Mouse (Mus musculus) liver, embryonic 15.5 days (tissue): ENCODE data around the gene Lax1. TPM values are rescaled to one million over a fixed set of nuclear protein-coding genes. Genes with fewer than 3 reads are reported as not detected.

Experiments used
- ATAC-seq: fragments of 200-750 bp; cut with Nextera tagmentation; 2 replicates; pipeline ENCODE4 v1.8.0; 2017; ENCODE audit warnings: moderate number of reproducible peaks, mild to moderate bottlenecking, moderate library complexity; ENCODE audit not compliant: insufficient read depth
- H3K27ac ChIP-seq: fragments of 300-500 bp; sonication (generic); replicated peaks from 2 replicates; pipeline ENCODE4 v1.5.1; 2015; ENCODE audit warnings: mild to moderate bottlenecking, inconsistent platforms
- H3K27me3 ChIP-seq: fragments of 300-500 bp; sonication (generic); 2 replicates; pipeline ENCODE4 v1.6.1; 2015; ENCODE audit warnings: mild to moderate bottlenecking, inconsistent platforms
- H3K36me3 ChIP-seq: fragments of 300-500 bp; sonication (generic); replicated peaks from 2 replicates; pipeline ENCODE4 v1.6.1; 2015; ENCODE audit warnings: moderate library complexity, mild to moderate bottlenecking, inconsistent platforms
- H3K4me1 ChIP-seq: fragments of 300-500 bp; sonication (generic); replicated peaks from 2 replicates; pipeline ENCODE4 v1.6.1; 2015; ENCODE audit warnings: inconsistent platforms
- H3K4me2 ChIP-seq: fragments of 300-500 bp; sonication (generic); 2 replicates; pipeline ENCODE4 v1.6.1; 2015; ENCODE audit warnings: moderate library complexity, mild to moderate bottlenecking, inconsistent platforms
- H3K4me3 ChIP-seq: fragments of 300-500 bp; sonication (generic); replicated peaks from 2 replicates; pipeline ENCODE4 v1.5.1; 2015; ENCODE audit warnings: mild to moderate bottlenecking, inconsistent platforms
- H3K9ac ChIP-seq: fragments of 300-500 bp; sonication (generic); 2 replicates; pipeline ENCODE4 v1.6.1; 2015; ENCODE audit warnings: moderate library complexity, mild to moderate bottlenecking, inconsistent platforms
- H3K9me3 ChIP-seq: fragments of 300-500 bp; sonication (generic); replicated peaks from 2 replicates; pipeline ENCODE4 v1.6.1; 2016; ENCODE audit warnings: inconsistent platforms
- WGBS: fragments of 180-500 bp; shearing (Covaris S2); methylation state at CpG from one replicate; pipeline ENCODE4 v1.1.7; 2015; ENCODE audit warnings: mixed read lengths; ENCODE audit not compliant: insufficient replicate concordance; 5-methylcytosine and 5-hydroxymethylcytosine counted together
- polyA plus RNA-seq: library from polyadenylated mRNA; unstranded; fragments of >200 nt; fragmentation: Nextera tagmentation; extraction: Ambion mirVana; gene quantifications from 2 replicates; pipeline ENCODE4 v1.2.1, GENCODE M21; 2015

Gene Lax1
- 0.58 and 0.70 TPM in 2 replicates for polyA plus RNA-seq

DNA sequence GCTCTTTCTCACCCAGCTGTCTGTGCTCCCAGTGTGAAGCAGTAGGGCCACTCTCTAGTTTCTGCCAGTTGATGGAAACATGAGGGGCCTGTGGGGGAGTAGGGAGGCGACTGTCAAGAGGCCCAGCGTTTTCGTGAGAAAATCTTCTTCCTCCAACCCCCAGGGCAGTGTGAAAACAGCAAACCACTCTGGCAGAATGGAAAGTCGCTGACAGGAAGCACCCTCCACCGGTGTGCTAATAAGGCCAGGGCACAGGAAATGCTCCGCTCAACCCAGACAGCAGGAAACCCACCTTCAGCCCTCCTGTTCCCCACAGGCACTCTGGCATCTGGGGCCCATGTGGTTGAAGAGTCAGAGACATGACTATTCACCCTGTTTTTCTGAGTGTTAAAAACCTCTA lies at the start of gene Lax1:
Gene Lax1, minus strand, starts transcription at position 212 of the 400 bp plus-strand sequence.
- H3K4me2 ChIP-seq, result no peak within 1 kb of the TSS
- no peak within 1 kb of the TSS for H3K27ac ChIP-seq
- 13% methylated on average over 6 of the region's 6 CpGs for WGBS
- no peak within 1 kb of the TSS for H3K4me3 ChIP-seq
- no peak for ATAC-seq
- H3K4me1 ChIP-seq, result peaks cover 21% of the 10 kb centered on the region
- H3K9me3 ChIP-seq, result no peaks in the 10 kb centered on the region
- no peaks in the 10 kb centered on the region for H3K36me3 ChIP-seq
- H3K27me3 ChIP-seq, result no peaks in the 10 kb centered on the region; the same call in 1 of the 2 replicates
- H3K9ac ChIP-seq, result no peak within 1 kb of the TSS

DNA sequence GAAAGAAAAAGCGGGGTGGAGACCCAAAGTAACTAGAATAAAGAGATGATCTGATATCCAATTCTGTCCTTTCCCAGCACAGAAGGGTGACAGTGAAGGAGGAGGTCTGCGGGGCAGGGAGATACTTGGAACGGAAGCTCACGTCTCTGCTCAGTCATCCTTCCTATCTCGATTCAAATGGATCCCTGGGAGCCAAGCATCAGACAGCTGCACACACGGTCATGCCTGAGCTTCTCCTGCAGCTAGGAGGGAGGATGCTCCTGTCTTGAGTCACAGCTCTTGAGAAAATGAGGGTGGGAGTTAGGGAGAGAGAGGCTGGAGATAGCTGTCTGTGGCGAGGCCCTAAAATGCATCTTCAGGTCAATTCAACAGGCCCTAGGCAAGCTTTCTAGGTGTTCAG lies 46.8 kb upstream of the Lax1 start:
- no peak overlapping the region for H3K4me3 ChIP-seq
- ATAC-seq, result no peak
- H3K27me3 ChIP-seq, result no peaks in the 10 kb centered on the region
- H3K27ac ChIP-seq, result no peak overlapping the region
- H3K9ac ChIP-seq, result no peak overlapping the region
- WGBS, result 63% methylated on average over 7 of the region's 7 CpGs
- H3K36me3 ChIP-seq, result peaks cover 98% of the 10 kb centered on the region
- H3K4me1 ChIP-seq, result peaks cover 17% of the 10 kb centered on the region
- H3K4me2 ChIP-seq, result no peak overlapping the region
- no peaks in the 10 kb centered on the region for H3K9me3 ChIP-seq

DNA sequence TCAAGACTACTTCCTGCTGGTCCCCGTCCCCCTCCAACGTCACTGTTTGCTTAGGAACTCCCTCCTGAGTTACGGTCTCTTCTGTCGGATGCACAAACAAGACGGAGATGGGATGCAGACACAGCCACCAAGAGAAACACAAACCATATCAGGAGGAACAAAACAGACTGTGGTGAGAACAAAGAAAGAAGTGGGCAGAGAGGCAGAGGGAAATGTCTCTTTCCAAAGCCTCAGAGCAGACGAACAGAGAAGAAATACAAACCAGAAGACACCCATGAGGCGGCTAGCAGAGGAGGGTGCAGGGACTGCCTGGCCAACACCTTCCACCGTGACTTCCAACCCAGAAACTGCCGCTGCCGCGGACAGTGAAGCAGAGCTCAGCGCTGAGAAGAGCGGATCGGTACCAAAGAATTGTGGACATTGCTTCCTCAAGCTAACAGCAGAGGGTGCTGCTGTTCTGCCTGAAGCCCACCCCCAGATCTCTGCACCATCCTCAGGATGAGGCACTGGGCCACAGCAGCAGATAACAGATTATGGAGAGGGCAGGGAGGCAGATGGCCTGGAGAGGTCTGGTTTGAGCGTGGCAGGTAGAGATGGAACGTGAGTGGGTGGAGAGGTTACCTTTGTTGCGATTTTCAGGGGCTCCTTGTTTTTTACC lies 46.2 kb upstream of the Lax1 start:
- Histone ChIP-seq H3K27ac (no peak overlapping the region), H3K4me3 (no peak overlapping the region), H3K27me3 (no peaks in the 10 kb centered on the region), H3K9ac (no peak overlapping the region), H3K4me2 (no peak overlapping the region), H3K9me3 (no peaks in the 10 kb centered on the region), H3K36me3 (peaks cover 98% of the 10 kb centered on the region), H3K4me1 (peaks cover 17% of the 10 kb centered on the region)
- 45% methylated on average over 17 of the region's 17 CpGs for WGBS
- ATAC-seq, result peak; percentile 51

DNA sequence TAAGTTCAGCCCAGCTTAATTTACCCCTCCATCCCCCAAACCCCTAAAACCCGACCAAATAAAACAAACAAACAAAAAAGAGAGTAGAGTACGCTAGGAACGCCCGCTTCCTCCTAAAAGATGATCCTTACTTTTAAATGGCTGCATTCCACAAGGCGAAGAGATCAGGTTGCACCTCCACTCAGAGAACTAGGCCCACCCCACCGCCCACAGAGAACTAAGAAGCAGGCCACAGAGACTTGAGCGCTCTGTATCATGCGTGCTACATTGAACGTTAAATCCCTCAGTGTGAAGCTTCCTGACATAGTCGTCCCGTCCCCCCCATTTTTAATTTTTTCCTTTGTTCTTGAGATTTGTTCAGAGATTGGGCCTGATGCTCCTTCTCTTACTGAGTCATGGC lies 42.9 kb upstream of the Lax1 start:
- H3K4me1 ChIP-seq, result peaks cover 27% of the 10 kb centered on the region
- no peak overlapping the region for H3K27ac ChIP-seq
- 86% methylated on average over 11 of the region's 11 CpGs for WGBS
- no peak overlapping the region for H3K4me2 ChIP-seq
- H3K36me3 ChIP-seq, result peaks cover 100% of the 10 kb centered on the region
- H3K4me3 ChIP-seq, result no peak overlapping the region
- no peak for ATAC-seq
- H3K9ac ChIP-seq, result no peak overlapping the region
- no peaks in the 10 kb centered on the region for H3K27me3 ChIP-seq
- no peaks in the 10 kb centered on the region for H3K9me3 ChIP-seq

DNA sequence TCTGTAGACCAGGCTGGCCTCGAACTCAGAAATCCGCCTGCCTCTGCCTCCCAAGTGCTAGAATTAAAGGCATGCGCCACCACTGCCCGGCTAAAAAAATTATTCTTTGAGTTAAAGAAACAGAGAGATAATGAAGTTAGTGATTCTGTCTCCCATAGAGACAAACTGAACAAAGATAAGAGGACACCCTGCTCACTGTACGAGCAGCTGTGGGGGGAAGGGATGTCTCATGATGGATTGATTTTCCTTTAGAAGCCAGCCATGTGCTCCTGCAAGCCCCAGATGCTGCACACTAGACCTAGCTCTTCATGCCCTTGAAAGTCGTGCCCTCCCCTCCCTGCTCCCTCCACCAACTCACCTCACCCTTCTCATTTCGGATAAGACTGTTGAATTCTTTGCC lies 38.4 kb upstream of the Lax1 start:
- H3K4me1 ChIP-seq, result peaks cover 10% of the 10 kb centered on the region
- H3K9ac ChIP-seq, result no peak overlapping the region
- no peak overlapping the region for H3K27ac ChIP-seq
- no peaks in the 10 kb centered on the region for H3K9me3 ChIP-seq
- H3K4me3 ChIP-seq, result no peak overlapping the region
- no peak overlapping the region for H3K4me2 ChIP-seq
- H3K27me3 ChIP-seq, result no peaks in the 10 kb centered on the region
- peaks cover 99% of the 10 kb centered on the region for H3K36me3 ChIP-seq
- ATAC-seq, result peak; percentile 32; the same call in 1 of the 2 replicates
- 47% methylated on average over 7 of the region's 7 CpGs for WGBS

DNA sequence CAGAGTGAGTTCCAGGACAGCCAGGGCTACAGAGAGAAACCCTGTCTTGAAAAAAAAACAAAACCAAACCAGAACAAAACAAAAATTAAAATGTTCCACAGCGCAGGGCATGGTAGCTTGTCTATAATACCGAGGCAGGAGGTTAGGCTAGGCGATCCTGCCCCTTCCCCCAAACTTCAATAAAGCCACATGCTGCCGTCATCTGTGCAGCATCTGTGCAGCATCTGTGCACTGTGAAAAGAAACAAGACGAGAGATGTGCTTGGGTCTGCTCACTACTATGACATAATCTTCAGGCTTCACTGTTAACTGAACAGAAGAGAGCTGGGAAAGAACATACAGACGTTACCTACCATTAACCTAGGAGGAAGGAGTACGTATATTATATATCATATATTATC lies 30.4 kb upstream of the Lax1 start:
- Histone ChIP-seq H3K27ac (no peak overlapping the region), H3K9me3 (no peaks in the 10 kb centered on the region), H3K27me3 (no peaks in the 10 kb centered on the region), H3K36me3 (peaks cover 95% of the 10 kb centered on the region), H3K9ac (no peak overlapping the region), H3K4me3 (no peak overlapping the region), H3K4me2 (no peak overlapping the region), H3K4me1 (0 out of 2 replicates have a peak, but pooled peaks cover 2% of the 10 kb centered on the region)
- no peak for ATAC-seq
- 90% methylated on average over 7 of the region's 7 CpGs for WGBS

DNA sequence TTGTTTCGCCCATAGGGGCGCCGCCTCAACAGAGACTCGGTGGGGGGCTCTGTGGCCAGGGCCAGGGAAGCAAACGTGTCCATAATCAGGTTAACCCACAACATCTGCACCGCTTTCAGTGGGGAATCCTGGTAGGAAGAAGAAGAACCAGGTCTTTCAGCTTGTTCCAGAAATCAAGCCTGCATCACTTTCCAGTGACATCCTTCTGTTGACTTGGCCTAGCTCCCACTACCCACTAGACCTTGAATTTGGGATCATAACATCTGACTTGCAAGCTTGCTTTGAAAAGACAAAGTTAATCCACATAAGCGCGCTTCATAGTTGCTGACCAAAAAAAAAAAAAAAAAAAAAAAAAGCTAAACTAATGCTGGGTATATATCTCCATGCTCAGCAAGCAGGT lies 28.9 kb upstream of the Lax1 start:
- no peak for ATAC-seq
- Histone ChIP-seq H3K9me3 (no peaks in the 10 kb centered on the region), H3K27me3 (no peaks in the 10 kb centered on the region), H3K27ac (no peak overlapping the region), H3K4me3 (no peak overlapping the region), H3K36me3 (peaks cover 96% of the 10 kb centered on the region), H3K4me2 (no peak overlapping the region), H3K9ac (no peak overlapping the region), H3K4me1 (0 out of 2 replicates have a peak, but pooled peaks cover 2% of the 10 kb centered on the region)
- 94% methylated on average over 8 of the region's 8 CpGs for WGBS

DNA sequence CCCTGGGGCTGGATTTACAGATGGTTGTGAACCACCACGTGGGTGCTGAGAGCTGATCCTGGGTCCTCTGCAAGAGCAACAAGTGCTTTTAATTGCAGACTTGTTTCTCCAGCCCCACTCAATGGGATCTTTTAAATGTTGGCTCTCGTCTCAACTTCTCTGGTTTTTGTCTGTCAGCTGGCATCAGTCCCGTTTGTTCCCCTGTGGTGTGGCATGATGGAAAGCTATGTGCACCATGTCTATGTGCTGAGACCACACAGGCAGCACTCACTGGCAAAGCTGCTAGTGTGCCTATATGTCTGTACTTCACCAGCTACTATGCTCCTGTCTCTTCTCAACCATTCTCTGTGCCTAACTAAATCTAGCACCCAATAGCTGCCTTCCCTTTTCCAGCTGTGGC lies 28.4 kb upstream of the Lax1 start:
- Histone ChIP-seq H3K36me3 (peaks cover 96% of the 10 kb centered on the region), H3K4me3 (no peak overlapping the region), H3K4me1 (peaks cover 5% of the 10 kb centered on the region; the same call in 1 of the 2 replicates), H3K4me2 (no peak overlapping the region), H3K9ac (no peak overlapping the region), H3K27ac (no peak overlapping the region), H3K27me3 (no peaks in the 10 kb centered on the region), H3K9me3 (no peaks in the 10 kb centered on the region)
- 89% methylated on average over 3 of the region's 3 CpGs for WGBS
- ATAC-seq, result no peak

DNA sequence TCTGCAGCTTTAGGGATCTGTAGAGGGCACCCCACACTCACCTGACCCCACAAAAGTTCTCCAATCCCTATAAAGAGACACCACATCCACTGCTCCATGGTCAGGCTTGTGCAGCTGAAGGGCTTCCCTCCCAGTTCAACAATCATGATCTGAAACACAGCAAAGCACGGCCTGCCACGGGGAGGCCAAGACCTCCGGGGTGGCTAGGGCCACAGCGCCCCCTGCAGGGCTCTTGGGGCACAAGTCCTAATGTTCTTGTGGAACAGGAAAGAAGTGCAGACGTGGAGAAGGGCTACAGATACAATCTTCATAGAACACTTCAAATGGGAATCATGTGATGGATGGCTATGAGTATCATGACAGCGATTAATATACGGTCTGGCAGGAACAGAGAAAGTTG lies 26.6 kb upstream of the Lax1 start:
- Histone ChIP-seq H3K9ac (no peak overlapping the region), H3K27me3 (no peaks in the 10 kb centered on the region), H3K4me2 (no peak overlapping the region), H3K27ac (no peak overlapping the region), H3K4me1 (peaks cover 14% of the 10 kb centered on the region), H3K36me3 (peaks cover 98% of the 10 kb centered on the region), H3K4me3 (no peak overlapping the region), H3K9me3 (no peaks in the 10 kb centered on the region)
- no peak; the same call in 1 of the 2 replicates for ATAC-seq
- WGBS, result 21% methylated on average over 7 of the region's 7 CpGs

DNA sequence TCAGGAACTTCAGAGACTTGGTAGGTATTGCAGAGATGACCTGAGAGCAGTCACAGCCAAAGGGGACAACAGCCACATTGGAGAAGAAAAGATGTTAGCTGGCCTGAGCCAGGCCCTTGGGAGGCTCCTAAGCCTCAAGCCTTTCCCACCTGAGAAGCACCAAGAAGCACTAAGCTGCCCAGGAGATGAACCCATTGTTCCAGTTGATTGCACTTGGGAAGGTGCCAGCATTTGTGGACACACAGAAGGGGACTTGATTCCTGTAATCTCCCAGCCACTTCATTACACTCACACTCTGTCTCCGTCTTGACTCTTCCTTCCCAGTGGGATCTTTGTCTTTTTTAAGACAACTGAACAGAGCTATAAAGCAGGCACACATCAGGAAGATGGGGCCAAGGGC lies 25.3 kb upstream of the Lax1 start:
- Histone ChIP-seq H3K4me3 (no peak overlapping the region), H3K9ac (no peak overlapping the region), H3K36me3 (peaks cover 100% of the 10 kb centered on the region), H3K27me3 (no peaks in the 10 kb centered on the region), H3K9me3 (no peaks in the 10 kb centered on the region), H3K4me2 (no peak overlapping the region), H3K4me1 (peaks cover 14% of the 10 kb centered on the region), H3K27ac (no peak overlapping the region)
- ATAC-seq, result no peak
- 70% methylated on average over 1 of the region's 1 CpGs for WGBS

DNA sequence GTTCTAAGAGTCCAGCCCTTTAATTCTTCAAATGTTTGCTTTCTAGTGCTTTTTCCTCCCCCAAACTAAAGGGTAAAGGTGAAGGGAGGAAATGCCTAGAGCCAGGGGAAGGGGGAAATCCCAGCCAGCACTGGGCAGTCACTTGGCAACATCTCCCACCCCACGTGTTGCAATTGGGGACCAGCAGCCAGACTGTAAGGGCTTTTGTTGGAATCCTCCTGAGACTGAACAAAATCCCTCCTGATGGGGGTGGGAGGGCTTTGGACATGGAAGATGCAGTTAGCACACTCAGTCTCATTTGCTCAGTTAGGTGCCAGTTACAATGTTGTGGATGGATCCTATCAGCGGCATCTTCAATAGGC lies 23.1 kb upstream of the Lax1 start:
- H3K9ac ChIP-seq, result no peak overlapping the region
- H3K4me3 ChIP-seq, result no peak overlapping the region
- peak overlapping the region; percentile 73; the same call in 1 of the 2 replicates for H3K27ac ChIP-seq
- no peaks in the 10 kb centered on the region for H3K9me3 ChIP-seq
- ATAC-seq, result peak; percentile 37; the same call in 1 of the 2 replicates
- peaks cover 23% of the 10 kb centered on the region for H3K4me1 ChIP-seq
- H3K27me3 ChIP-seq, result no peaks in the 10 kb centered on the region
- peaks cover 100% of the 10 kb centered on the region for H3K36me3 ChIP-seq
- WGBS, result 76% methylated on average over 2 of the region's 2 CpGs
- 0 out of 2 replicates have a peak overlapping the region, but pooled peaks have one; percentile 3 for H3K4me2 ChIP-seq
